Mouse (Mus musculus): Measurements from ENCODE around the gene Olfr508. TPM values are rescaled to one million over a fixed set of nuclear protein-coding genes. Genes with fewer than 3 reads are reported as not detected.

The Olfr508 gene
- polyA plus RNA-seq, 1 experiment from 2014 or later, result not detected

Other genes starting within 250 kb of the Olfr508 start
- not detected in 2 replicates for gene Olfr495, start 236.8 kb upstream of the Olfr508 start, polyA plus RNA-seq (2015; fragmentation: Nextera tagmentation; extraction: Ambion mirVana)
- gene Olfr497, start 209.6 kb upstream of the Olfr508 start, polyA plus RNA-seq (2015; fragmentation: Nextera tagmentation; extraction: Ambion mirVana), result not detected in 2 replicates
- gene Olfr498, start 164.7 kb upstream of the Olfr508 start, polyA plus RNA-seq (2015; fragmentation: Nextera tagmentation; extraction: Ambion mirVana), result not detected in 2 replicates
- not detected in 2 replicates for gene Olfr502, start 104.9 kb upstream of the Olfr508 start, polyA plus RNA-seq (2015; fragmentation: Nextera tagmentation; extraction: Ambion mirVana)
- not detected in 2 replicates for gene Olfr503, start 85.5 kb upstream of the Olfr508 start, polyA plus RNA-seq (2015; fragmentation: Nextera tagmentation; extraction: Ambion mirVana)
- gene Olfr504, start 64.2 kb upstream of the Olfr508 start, polyA plus RNA-seq (2015; fragmentation: Nextera tagmentation; extraction: Ambion mirVana), result not detected in 2 replicates
- gene Olfr506, start 19.2 kb upstream of the Olfr508 start, polyA plus RNA-seq (2015; fragmentation: Nextera tagmentation; extraction: Ambion mirVana), result not detected in 2 replicates
- gene Olfr507, start 8.2 kb upstream of the Olfr508 start, polyA plus RNA-seq (2015; fragmentation: Nextera tagmentation; extraction: Ambion mirVana), result not detected in 2 replicates
- not detected in 2 replicates for gene Olfr509, start 21.9 kb downstream of the Olfr508 start, polyA plus RNA-seq (2015; fragmentation: Nextera tagmentation; extraction: Ambion mirVana)
- not detected in 2 replicates for gene Olfr510, start 36.4 kb downstream of the Olfr508 start, polyA plus RNA-seq (2015; fragmentation: Nextera tagmentation; extraction: Ambion mirVana)
- not detected in 2 replicates for gene Olfr512, start 83.3 kb downstream of the Olfr508 start, polyA plus RNA-seq (2015; fragmentation: Nextera tagmentation; extraction: Ambion mirVana)
- gene Olfr513, start 121.0 kb downstream of the Olfr508 start, polyA plus RNA-seq (2015; fragmentation: Nextera tagmentation; extraction: Ambion mirVana), result not detected in 2 replicates
- not detected in 2 replicates for gene Olfr514, start 196.0 kb downstream of the Olfr508 start, polyA plus RNA-seq (2015; fragmentation: Nextera tagmentation; extraction: Ambion mirVana)
- gene Olfr516, start 220.5 kb downstream of the Olfr508 start, polyA plus RNA-seq (2015; fragmentation: Nextera tagmentation; extraction: Ambion mirVana), result not detected in 2 replicates
- not detected in 2 replicates for gene Olfr517, start 242.4 kb downstream of the Olfr508 start, polyA plus RNA-seq (2015; fragmentation: Nextera tagmentation; extraction: Ambion mirVana)

Data from midbrain, embryonic 13.5 days (tissue).